9 mouse cellular contexts compared by ENCODE assay signal in the genomic region with DNA sequence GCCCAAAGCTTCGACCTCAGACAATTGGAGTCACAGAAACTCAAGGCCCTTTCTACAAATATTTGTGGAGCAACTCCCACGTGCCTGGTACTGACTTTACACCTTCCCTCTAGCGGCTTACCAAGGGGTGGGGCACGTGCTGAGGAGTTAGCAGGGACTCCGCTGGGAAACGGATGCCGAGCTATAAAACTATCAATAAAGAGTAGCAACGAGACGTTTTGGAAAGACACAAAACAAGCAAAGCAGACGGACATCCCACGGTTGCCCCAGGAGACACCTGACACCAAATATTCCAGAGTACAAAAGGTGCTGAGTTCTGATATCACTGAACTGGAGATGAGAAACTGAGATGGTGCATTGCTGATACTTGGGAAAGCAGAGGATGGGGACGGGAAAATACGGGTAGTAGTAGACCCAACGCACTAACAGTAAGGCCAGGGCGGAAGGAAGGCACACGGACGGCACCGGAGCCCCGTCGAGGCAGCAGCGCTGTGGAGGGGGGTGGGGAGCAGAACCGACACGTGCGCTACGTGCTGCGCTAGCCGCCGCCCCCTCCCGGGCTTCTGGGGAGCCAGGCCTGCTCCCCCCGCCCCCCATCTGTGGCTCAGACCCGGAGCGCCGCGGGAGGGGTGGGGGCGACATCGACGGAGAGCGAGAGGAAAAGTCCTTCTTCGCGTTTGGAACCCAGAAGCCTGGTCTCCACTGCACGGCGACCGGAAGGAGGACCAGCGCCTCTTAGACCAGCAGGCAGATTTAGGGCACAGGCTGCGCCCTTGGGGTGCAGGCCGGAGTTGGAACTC. TPM values are rescaled to one million over a fixed set of nuclear protein-coding genes. Genes with fewer than 3 reads are reported as not detected.
DNase-seq lines count a peak whose midpoint lies in the region; ATAC-seq and TF ChIP-seq lines count a peak whose summit lies in the region.
"Had no signal": no experiment of that assay in that cellular context is flagged by ENCODE, and none has a peak within 500 bp of the region (broad histone marks: within the 10 kb centered on the region; RNA-seq: fewer than 3 reads in every experiment).

No protein-coding gene starts in this region.

- H3K9ac ChIP-seq in kidney, embryonic 14.5 days (ENCODE audit: low read depth, low read length), result peak overlapping the region; percentile 82
- peak overlapping the region; percentile 77 for H3K9ac ChIP-seq in liver, adult 2 months (ENCODE audit: low read depth, low read length)
- H3K9ac ChIP-seq in midbrain, embryonic 15.5 days, result peak overlapping the region; percentile 74
- H3K9ac ChIP-seq in stomach, embryonic 15.5 days, result peak overlapping the region; percentile 62

- TF ChIP-seq POLR2A in liver, adult 2 months (IDR thresholded peaks at IDR 0.05; ENCODE audit: extremely low read depth, insufficient read depth, low read length), result no peak

- H3K27ac ChIP-seq in gastrocnemius, adult 2 months, result peak overlapping the region; percentile 96
- H3K27ac ChIP-seq in kidney, embryonic 14.5 days (ENCODE audit: low read depth, low read length), result peak overlapping the region; percentile 91
- H3K27ac ChIP-seq in liver, adult 2 months (replicated peaks; ENCODE audit: insufficient read depth, low read depth, low read length), result peak overlapping the region; percentile 54; the same call in 1 of the 2 replicates
- peak overlapping the region; percentile 95 for H3K27ac ChIP-seq in midbrain, embryonic 15.5 days
- H3K27ac ChIP-seq in stomach, embryonic 15.5 days, result peak overlapping the region; percentile 96

- no peak for TF ChIP-seq CTCF in gastrocnemius, adult 2 months (IDR thresholded peaks at IDR 0.05)
- TF ChIP-seq CTCF in liver, adult 2 months (IDR thresholded peaks at IDR 0.05; ENCODE audit: low read depth, low read length), result no peak

- H3K27me3 ChIP-seq in kidney, embryonic 14.5 days (ENCODE audit: control insufficient read depth, insufficient read depth, low read length), result no peaks in the 10 kb centered on the region
- no peaks in the 10 kb centered on the region for H3K27me3 ChIP-seq in liver, adult 2 months (ENCODE audit: control insufficient read depth, insufficient read depth, low read length)
- H3K27me3 ChIP-seq in midbrain, embryonic 15.5 days (replicated peaks), result no peaks in the 10 kb centered on the region
- no peaks in the 10 kb centered on the region for H3K27me3 ChIP-seq in stomach, embryonic 15.5 days (replicated peaks)
- H3K27me3 ChIP-seq: Patski had no signal

- H3K4me1 ChIP-seq in kidney, embryonic 14.5 days (ENCODE audit: control insufficient read depth, insufficient read depth, low read length), result peaks cover 13% of the 10 kb centered on the region
- peaks cover 3% of the 10 kb centered on the region; the same call in 1 of the 2 replicates for H3K4me1 ChIP-seq in liver, adult 2 months (ENCODE audit: control insufficient read depth, insufficient read depth, low read length)
- H3K4me1 ChIP-seq in midbrain, embryonic 15.5 days, result peaks cover 17% of the 10 kb centered on the region
- 0 out of 2 replicates have a peak, but pooled peaks cover 11% of the 10 kb centered on the region for H3K4me1 ChIP-seq in stomach, embryonic 15.5 days

- peaks cover 9% of the 10 kb centered on the region for H3K79me2 ChIP-seq in liver, adult 2 months (ENCODE audit: control insufficient read depth, insufficient read depth, low read length)

- H3K4me3 ChIP-seq in gastrocnemius, adult 2 months, result peak overlapping the region; percentile 74
- H3K4me3 ChIP-seq in kidney, embryonic 14.5 days (ENCODE audit: low read length), result peak overlapping the region; percentile 66
- peak overlapping the region; percentile 95 for H3K4me3 ChIP-seq in liver, adult 2 months (ENCODE audit: insufficient read depth, low read depth, low read length)
- H3K4me3 ChIP-seq in midbrain, embryonic 15.5 days, result peak overlapping the region; percentile 64
- peak overlapping the region; percentile 69 for H3K4me3 ChIP-seq in stomach, embryonic 15.5 days (replicated peaks)

- DNase-seq in gastrocnemius, adult 2 months, result peak; percentile 57
- DNase-seq in gastrocnemius, postnatal 25 days, result no peak
- DNase-seq in cerebellum, postnatal 10 days, result peak; percentile 83
- peak; percentile 55 to 71 for DNase-seq in gastrocnemius, postnatal 4 days (ENCODE audit: low spot score in 2 of 2)
- DNase-seq in liver, adult 2 months (ENCODE audit: extremely low read depth, low read depth, low spot score), result no peak

- WGBS in kidney, embryonic 14.5 days, result under 1% methylated on average over 46 of the region's 46 CpGs
- WGBS in liver, adult 2 months, result 3% methylated on average over 44 of the region's 46 CpGs
- under 1% methylated on average over 46 of the region's 46 CpGs for WGBS in midbrain, embryonic 15.5 days
- under 1% methylated on average over 42 of the region's 46 CpGs for WGBS in stomach, embryonic 15.5 days

- H3K9me3 ChIP-seq in kidney, embryonic 14.5 days (ENCODE audit: control insufficient read depth, low read length), result no peaks in the 10 kb centered on the region
- no peaks in the 10 kb centered on the region for H3K9me3 ChIP-seq in midbrain, embryonic 15.5 days
- no peaks in the 10 kb centered on the region for H3K9me3 ChIP-seq in stomach, embryonic 15.5 days

- peak overlapping the region; percentile 95 for H3K4me2 ChIP-seq in kidney, embryonic 14.5 days (replicated peaks; ENCODE audit: low read depth, low read length)
- H3K4me2 ChIP-seq in midbrain, embryonic 15.5 days, result peak overlapping the region; percentile 79
- H3K4me2 ChIP-seq in stomach, embryonic 15.5 days, result peak overlapping the region; percentile 93

- intact Hi-C loops in gastrocnemius, adult 2 months (cut with DNase I), result loop anchor here (5.0 kb wide), 1 partner anchor 39 kb away; no protein-coding TSS in a partner anchor

- peak; percentile 20 for ATAC-seq in kidney, embryonic 14.5 days (ENCODE audit: low FRiP score, low TSS enrichment)
- peak; percentile 58 for ATAC-seq in midbrain, embryonic 15.5 days (replicated peaks)
- peak; percentile 9 for ATAC-seq in stomach, embryonic 15.5 days (ENCODE audit: insufficient read depth, low FRiP score, low read depth)

- no peaks in the 10 kb centered on the region for H3K36me3 ChIP-seq in kidney, embryonic 14.5 days (ENCODE audit: control insufficient read depth, insufficient read depth, low read length)
- no peaks in the 10 kb centered on the region for H3K36me3 ChIP-seq in liver, adult 2 months (ENCODE audit: control insufficient read depth, insufficient read depth, low read length)
- no peaks in the 10 kb centered on the region for H3K36me3 ChIP-seq in midbrain, embryonic 15.5 days (replicated peaks)
- H3K36me3 ChIP-seq in stomach, embryonic 15.5 days, result no peaks in the 10 kb centered on the region

RNA-seq across cellular contexts. Expression of a gene that starts 3.9 kb away (rescaled TPM):
- 1 to 10 TPM; 9.7 to 9.8 TPM for total RNA-seq in gastrocnemius, adult 2 months (2021)
- 10 to 100 TPM; 11.3 to 11.7 TPM for total RNA-seq in gastrocnemius, postnatal 25 days (2021)
- 10 to 100 TPM; 32.8 to 37.6 TPM for total RNA-seq in gastrocnemius, postnatal 4 days (2021)
- polyA plus RNA-seq in kidney, embryonic 14.5 days (2014; fragmentation: Nextera tagmentation; extraction: Ambion mirVana), result 42.3 and 75.9 TPM in 2 replicates
- total RNA-seq in liver, adult 2 months (2014; rRNA removed), result 9.2 and 9.3 TPM in 2 replicates
- 4.0 and 6.8 TPM in 2 replicates for polyA plus RNA-seq in liver, adult 2 months (2012; rRNA removed)
- 83.9 and 87.1 TPM in 2 replicates for polyA plus RNA-seq in midbrain, embryonic 15.5 days (2015; fragmentation: Nextera tagmentation; extraction: Ambion mirVana)
- 53.2 and 54.5 TPM in 2 replicates for polyA plus RNA-seq in stomach, embryonic 15.5 days (2015; fragmentation: Nextera tagmentation; extraction: Ambion mirVana)

RNA-seq across cellular contexts. Expression of a gene that starts 6.6 kb away (rescaled TPM):
- not detected for total RNA-seq in gastrocnemius, adult 2 months (2021)
- not detected for total RNA-seq in gastrocnemius, postnatal 25 days (2021)
- not detected for total RNA-seq in gastrocnemius, postnatal 4 days (2021)
- not detected in 2 replicates for polyA plus RNA-seq in kidney, embryonic 14.5 days (2014; fragmentation: Nextera tagmentation; extraction: Ambion mirVana)
- not detected in 2 replicates for total RNA-seq in liver, adult 2 months (2014; rRNA removed)
- not detected in 2 replicates for polyA plus RNA-seq in liver, adult 2 months (2012; rRNA removed)
- polyA plus RNA-seq in midbrain, embryonic 15.5 days (2015; fragmentation: Nextera tagmentation; extraction: Ambion mirVana), result not detected in 2 replicates
- polyA plus RNA-seq in stomach, embryonic 15.5 days (2015; fragmentation: Nextera tagmentation; extraction: Ambion mirVana), result not detected in 2 replicates
- polyA plus RNA-seq: Patski had no signal

Comparison
In these comparisons a context has a peak if more than half of its experiments do, and no peak if none do; other contexts are left out.
1. DNase-seq: peak in gastrocnemius, adult 2 months (single experiment), cerebellum, postnatal 10 days (2 of 2) and gastrocnemius, postnatal 4 days (2 of 2); none in gastrocnemius, postnatal 25 days (single experiment) and liver, adult 2 months (single experiment).
2. Peak in every context shown above with its lines, with median percentiles within 50 percentile points of each other: H3K27ac ChIP-seq, H3K4me3 ChIP-seq, ATAC-seq, H3K4me2 ChIP-seq and H3K9ac ChIP-seq.